Mouse (Mus musculus) cortical plate, adult 2 months (tissue): ENCODE results near the gene Thtpa.

Experiments
- CTCF ChIP-seq: fragments of 200-500 bp; IDR thresholded peaks from 2 replicates; pipeline ENCODE4 v1.5.1; 2011; ENCODE audit warnings: mild to moderate bottlenecking, control low read depth, low read length; ENCODE audit not compliant: insufficient read depth; ENCODE audit errors: extremely low read depth
- POLR2A ChIP-seq: fragments of 200-500 bp; IDR thresholded peaks from 2 replicates; pipeline ENCODE4 v1.6.1; 2011; ENCODE audit warnings: mild to moderate bottlenecking, low read length, control low read depth; ENCODE audit not compliant: insufficient read depth; ENCODE audit errors: extremely low read depth

GRCm38 (mm10) chr14:55071756-55072155 lies 22.8 kb upstream of the Thtpa start:
- TF ChIP-seq CTCF (no peak), POLR2A (no peak)
